Mouse (Mus musculus) ES-Bruce4 (cell line): Measurements from ENCODE around the gene Tbcd.

Experiments
- CTCF ChIP-seq: IDR thresholded peaks from one replicate; pipeline ENCODE4 v1.8.1; 2011; ENCODE audit warnings: low read depth, low read length
- EP300 ChIP-seq: IDR thresholded peaks from 2 replicates; pipeline ENCODE4 v1.6.1; 2011; ENCODE audit warnings: low read depth, low read length; ENCODE audit not compliant: insufficient read depth
- POLR2A ChIP-seq: IDR thresholded peaks from one replicate; pipeline ENCODE4 v1.8.1; 2011; ENCODE audit warnings: low read length; ENCODE audit not compliant: insufficient read depth

GRCm38 (mm10) chr11:121581856-121582255, 130.1 kb downstream of the Tbcd start:
- no peak for TF ChIP-seq CTCF
- no peak for TF ChIP-seq POLR2A
- no peak for TF ChIP-seq EP300
